Mouse (Mus musculus): ENCODE data around the gene Kcnk16. TPM values are rescaled to one million over a fixed set of nuclear protein-coding genes. Genes with fewer than 3 reads are reported as not detected.
"Not testable (repeated sequence)": the region's sequence is repeated elsewhere in the genome, so short reads cannot be mapped to it uniquely, and the experiment has no call there.

The Kcnk16 gene
- 0.72 and 0.77 TPM in 2 replicates for polyA plus RNA-seq (2015; fragmentation: Nextera tagmentation; extraction: Ambion mirVana)

DNA sequence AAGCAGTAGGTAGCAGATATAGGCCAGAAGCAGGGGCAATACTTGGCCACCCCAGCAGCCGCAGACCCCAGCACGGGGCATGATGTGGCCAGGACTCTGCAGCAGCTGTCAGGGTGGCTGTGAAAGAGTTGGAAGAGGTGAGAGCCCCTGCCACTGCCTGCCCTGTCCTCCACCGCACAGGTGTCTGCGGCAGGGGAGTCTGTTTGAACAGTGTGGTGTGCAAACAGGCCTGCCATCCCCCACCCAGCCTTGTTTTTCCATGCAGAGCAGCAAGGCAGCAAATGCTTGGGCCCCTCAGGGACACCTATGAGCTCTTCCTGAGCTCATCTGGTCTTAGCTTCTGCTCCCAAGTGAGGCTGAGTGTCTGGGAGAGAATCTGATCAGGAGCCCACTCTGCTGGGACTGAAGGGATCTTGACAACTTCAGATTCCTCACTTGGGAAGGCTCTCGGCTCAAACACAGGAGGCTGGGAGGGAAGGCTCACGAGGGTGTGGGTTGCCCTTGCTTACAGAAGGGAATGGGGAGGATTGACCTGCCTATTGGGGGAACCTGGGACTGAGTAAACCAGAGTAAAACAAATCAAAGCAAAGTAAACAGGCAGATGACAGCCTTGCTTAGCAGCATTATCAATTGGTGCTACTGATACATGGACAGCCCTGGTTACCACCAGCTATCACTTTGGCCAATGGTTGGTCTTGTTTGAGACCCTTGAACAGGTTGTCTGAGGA lies at the start of gene Kcnk16:
Gene Kcnk16 (minus strand): TSS at position 118 of the 728 bp plus-strand sequence.
- Histone ChIP-seq H3K36me3 (ENCODE audit: control insufficient read depth, insufficient read depth, low read length) (no peaks in the 10 kb centered on the region), H3K9me3 (ENCODE audit: control insufficient read depth, low read length) (peaks cover 2% of the 10 kb centered on the region; the same call in 1 of the 2 replicates), H3K4me1 (replicated peaks; ENCODE audit: control insufficient read depth, insufficient read depth, low read length) (no peaks in the 10 kb centered on the region), H3K9ac (ENCODE audit: low read length) (no peak within 1 kb of the TSS), H3K4me2 (ENCODE audit: low read depth, low read length) (no peak within 1 kb of the TSS), H3K27me3 (ENCODE audit: control insufficient read depth, insufficient read depth, low read depth, low read length) (no peaks in the 10 kb centered on the region), H3K27ac (ENCODE audit: low read length) (no peak within 1 kb of the TSS), H3K4me3 (ENCODE audit: low read length) (no peak within 1 kb of the TSS)
- peak; percentile 67; the same call in 1 of the 2 replicates for ATAC-seq (ENCODE audit: low read depth)
- 37% methylated on average over 6 of the region's 6 CpGs for WGBS

DNA sequence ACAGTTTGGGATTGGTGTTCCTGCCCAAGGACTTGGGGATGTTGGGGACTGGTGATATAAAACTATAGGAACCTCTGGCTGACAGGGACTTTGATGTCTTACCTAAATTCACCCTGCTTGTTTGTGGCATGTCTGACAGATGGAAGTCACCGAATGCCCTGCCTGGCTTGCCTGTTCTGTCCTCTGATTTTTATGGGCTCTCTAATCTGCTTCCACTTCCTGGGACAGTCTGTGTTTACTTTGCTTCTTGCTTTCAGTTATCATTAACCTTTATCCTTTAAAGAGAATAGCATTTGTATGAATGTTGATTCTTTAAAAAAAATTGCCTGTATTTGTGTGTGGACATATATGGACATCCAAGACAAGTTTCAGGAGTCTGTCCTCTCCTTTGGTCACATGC lies 46.1 kb upstream of the Kcnk16 start:
- no peaks in the 10 kb centered on the region for H3K27me3 ChIP-seq (ENCODE audit: control insufficient read depth, insufficient read depth, low read depth, low read length)
- WGBS: 41% methylated on average over 1 of the region's 1 CpGs
- H3K9me3 ChIP-seq (ENCODE audit: control insufficient read depth, low read length): no peaks in the 10 kb centered on the region
- no peak overlapping the region for H3K4me2 ChIP-seq (ENCODE audit: low read depth, low read length)
- ATAC-seq (ENCODE audit: low read depth): no peak
- H3K4me3 ChIP-seq (ENCODE audit: low read length): no peak overlapping the region
- H3K27ac ChIP-seq (ENCODE audit: low read length): no peak overlapping the region
- no peak overlapping the region for H3K9ac ChIP-seq (ENCODE audit: low read length)
- no peaks in the 10 kb centered on the region for H3K4me1 ChIP-seq (replicated peaks; ENCODE audit: control insufficient read depth, insufficient read depth, low read length)
- H3K36me3 ChIP-seq (ENCODE audit: control insufficient read depth, insufficient read depth, low read length): peaks cover 15% of the 10 kb centered on the region

DNA sequence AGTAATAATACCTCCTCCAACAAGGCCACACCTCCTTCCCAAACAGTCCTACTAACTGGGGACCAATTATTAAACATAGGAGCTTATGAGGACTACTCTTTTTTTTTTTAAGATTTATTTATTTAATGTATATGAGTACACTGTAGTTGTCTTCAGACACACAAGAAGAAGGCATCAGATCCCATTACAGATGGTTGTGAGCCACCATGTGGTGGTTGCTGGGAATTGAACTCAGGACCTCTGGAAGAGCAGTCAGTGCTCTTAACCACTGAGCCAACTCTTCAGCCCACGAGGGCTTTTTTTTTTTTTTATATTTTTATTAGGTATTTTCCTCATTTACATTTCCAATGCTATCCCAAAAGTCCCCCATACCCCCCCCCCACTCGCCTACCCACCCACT lies 36.1 kb upstream of the Kcnk16 start:
- not testable (repeated sequence) for ATAC-seq (ENCODE audit: low read depth); H3K27me3 ChIP-seq (ENCODE audit: control insufficient read depth, insufficient read depth, low read depth, low read length); H3K9me3 ChIP-seq (ENCODE audit: control insufficient read depth, low read length); H3K27ac ChIP-seq (ENCODE audit: low read length); H3K9ac ChIP-seq (ENCODE audit: low read length); H3K4me3 ChIP-seq (ENCODE audit: low read length); H3K36me3 ChIP-seq (ENCODE audit: control insufficient read depth, insufficient read depth, low read length); H3K4me2 ChIP-seq (ENCODE audit: low read depth, low read length); H3K4me1 ChIP-seq (replicated peaks; ENCODE audit: control insufficient read depth, insufficient read depth, low read length)
- WGBS: 63% methylated on average over 2 of the region's 2 CpGs

DNA sequence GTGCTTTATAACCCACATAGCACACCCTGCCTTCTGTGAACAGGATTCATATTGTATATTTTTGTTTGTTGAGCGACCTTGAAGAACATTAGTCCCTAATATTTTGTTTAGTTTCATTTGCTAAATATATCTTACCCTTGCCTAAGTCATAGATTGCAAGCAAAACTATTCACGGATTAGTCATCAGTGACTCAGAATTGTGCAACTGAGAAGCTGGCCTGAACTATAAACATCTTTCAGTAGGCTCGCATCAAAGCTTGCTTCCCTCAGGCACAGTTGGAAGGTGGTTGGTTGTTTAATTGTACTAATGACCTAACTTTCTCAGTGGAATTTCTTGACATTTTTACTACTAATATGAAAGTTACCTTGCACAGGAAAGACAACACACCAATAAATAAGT lies 29.1 kb upstream of the Kcnk16 start:
- H3K9me3 ChIP-seq (ENCODE audit: control insufficient read depth, low read length): no peaks in the 10 kb centered on the region
- no peaks in the 10 kb centered on the region for H3K27me3 ChIP-seq (ENCODE audit: control insufficient read depth, insufficient read depth, low read depth, low read length)
- no peak overlapping the region for H3K4me2 ChIP-seq (ENCODE audit: low read depth, low read length)
- H3K9ac ChIP-seq (ENCODE audit: low read length): no peak overlapping the region
- no peak overlapping the region for H3K4me3 ChIP-seq (ENCODE audit: low read length)
- H3K36me3 ChIP-seq (ENCODE audit: control insufficient read depth, insufficient read depth, low read length): no peaks in the 10 kb centered on the region
- peaks cover 5% of the 10 kb centered on the region for H3K4me1 ChIP-seq (replicated peaks; ENCODE audit: control insufficient read depth, insufficient read depth, low read length)
- 56% methylated on average over 3 of the region's 3 CpGs for WGBS
- no peak for ATAC-seq (ENCODE audit: low read depth)
- no peak overlapping the region for H3K27ac ChIP-seq (ENCODE audit: low read length)

DNA sequence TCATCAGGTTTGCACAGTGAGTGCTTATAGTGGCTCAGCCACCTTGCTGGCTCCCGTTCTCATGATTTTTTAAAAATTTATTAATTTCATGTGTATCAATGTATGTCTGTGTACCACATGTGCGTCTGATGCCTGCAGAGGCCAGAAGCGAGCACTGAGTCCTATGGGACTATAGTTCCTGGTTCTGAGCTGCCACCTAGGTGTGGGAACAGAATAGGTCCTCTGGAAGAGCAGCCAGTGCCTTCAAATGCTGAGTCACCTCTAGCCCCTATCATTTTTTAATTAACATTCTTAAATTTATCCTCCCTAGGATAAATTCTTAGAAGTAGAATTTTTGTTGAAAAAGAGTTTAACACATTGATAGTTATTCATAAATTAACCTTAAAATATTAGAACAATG lies 28.6 kb upstream of the Kcnk16 start:
- H3K9ac ChIP-seq (ENCODE audit: low read length): no peak overlapping the region
- no peaks in the 10 kb centered on the region for H3K9me3 ChIP-seq (ENCODE audit: control insufficient read depth, low read length)
- no peak for ATAC-seq (ENCODE audit: low read depth)
- no peak overlapping the region for H3K27ac ChIP-seq (ENCODE audit: low read length)
- H3K36me3 ChIP-seq (ENCODE audit: control insufficient read depth, insufficient read depth, low read length): no peaks in the 10 kb centered on the region
- H3K4me3 ChIP-seq (ENCODE audit: low read length): no peak overlapping the region
- H3K4me2 ChIP-seq (ENCODE audit: low read depth, low read length): no peak overlapping the region
- H3K27me3 ChIP-seq (ENCODE audit: control insufficient read depth, insufficient read depth, low read depth, low read length): no peaks in the 10 kb centered on the region
- 73% methylated on average over 3 of the region's 3 CpGs for WGBS
- H3K4me1 ChIP-seq (replicated peaks; ENCODE audit: control insufficient read depth, insufficient read depth, low read length): peaks cover 5% of the 10 kb centered on the region

DNA sequence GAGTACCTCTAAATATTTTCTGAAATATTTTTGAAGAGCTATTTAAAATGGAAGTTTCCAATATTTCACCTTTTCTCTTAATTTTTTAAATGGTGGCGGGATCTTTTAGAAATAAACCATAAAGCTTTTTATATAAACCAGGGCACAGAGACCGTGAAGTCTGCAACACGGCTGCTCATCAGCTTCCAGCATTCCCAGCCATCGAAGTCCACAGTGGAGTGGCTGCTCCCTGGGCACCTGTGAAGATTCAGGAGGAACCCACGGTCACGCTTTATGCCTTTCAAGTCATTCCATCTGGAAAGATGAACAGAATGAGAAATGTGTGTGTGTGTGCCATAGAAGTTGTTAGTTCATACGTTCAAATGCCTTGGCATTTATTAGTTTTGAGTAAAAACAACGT lies 25.9 kb upstream of the Kcnk16 start:
- peak; percentile 40; the same call in 1 of the 2 replicates for ATAC-seq (ENCODE audit: low read depth)

DNA sequence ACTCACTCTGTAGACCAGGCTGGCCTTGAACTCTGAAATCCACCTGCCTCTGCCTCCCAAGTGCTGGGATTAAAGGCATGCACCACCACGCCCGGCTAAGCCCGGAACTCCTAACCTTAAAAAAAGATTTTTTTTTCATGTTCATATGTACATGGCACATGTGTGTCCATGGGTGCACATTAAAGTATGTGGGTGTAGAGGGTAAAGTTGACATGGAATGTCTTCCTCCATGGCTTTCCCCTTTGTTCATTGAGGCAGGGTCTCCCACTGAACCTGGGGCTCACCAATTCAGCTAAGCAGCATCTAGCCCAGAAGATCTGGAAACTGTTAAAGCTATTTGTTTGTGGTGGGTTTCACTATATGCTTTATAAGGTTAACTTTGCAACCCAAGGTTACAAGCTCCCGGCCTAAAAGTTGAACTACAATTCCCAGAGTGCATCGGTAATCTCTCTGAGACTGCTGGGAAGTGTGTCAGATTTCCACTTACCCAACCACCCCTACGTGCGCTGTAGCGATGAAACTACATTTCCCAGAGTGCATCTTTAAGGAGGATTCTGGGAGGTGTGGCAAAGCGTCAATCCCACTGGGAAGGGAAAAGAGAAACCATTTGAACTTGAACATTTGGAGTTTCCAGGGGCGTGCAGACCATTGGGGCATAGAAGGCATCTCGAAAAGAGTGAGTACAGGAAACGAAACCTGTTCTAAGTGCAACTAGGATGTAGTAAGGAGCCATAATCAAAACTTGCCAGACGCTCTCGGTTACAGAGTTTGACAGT lies 25.3 kb upstream of the Kcnk16 start, which contains the start of gene Nudt13:
Gene Nudt13 (plus strand): TSS at position 581 of the 776 bp plus-strand sequence.
- Histone ChIP-seq H3K36me3 (ENCODE audit: control insufficient read depth, insufficient read depth, low read length) (no peaks in the 10 kb centered on the region), H3K4me3 (ENCODE audit: low read length) (peak within 1 kb of the TSS; percentile 64), H3K27me3 (ENCODE audit: control insufficient read depth, insufficient read depth, low read depth, low read length) (no peaks in the 10 kb centered on the region), H3K27ac (ENCODE audit: low read length) (no peak within 1 kb of the TSS), H3K9ac (ENCODE audit: low read length) (peak within 1 kb of the TSS; percentile 66), H3K4me2 (ENCODE audit: low read depth, low read length) (peak within 1 kb of the TSS; percentile 61), H3K9me3 (ENCODE audit: control insufficient read depth, low read length) (no peaks in the 10 kb centered on the region), H3K4me1 (replicated peaks; ENCODE audit: control insufficient read depth, insufficient read depth, low read length) (peaks cover 5% of the 10 kb centered on the region)
- 22% methylated on average over 14 of the region's 14 CpGs for WGBS
- peak; percentile 99 for ATAC-seq (ENCODE audit: low read depth)

More for the DNA sequence above, 25.9 kb upstream of the Kcnk16 start:
- H3K36me3 ChIP-seq (ENCODE audit: control insufficient read depth, insufficient read depth, low read length): no peaks in the 10 kb centered on the region
- no peaks in the 10 kb centered on the region for H3K9me3 ChIP-seq (ENCODE audit: control insufficient read depth, low read length)
- 33% methylated on average over 8 of the region's 8 CpGs for WGBS
- peak overlapping the region; percentile 64 for H3K4me3 ChIP-seq (ENCODE audit: low read length)
- H3K9ac ChIP-seq (ENCODE audit: low read length): peak overlapping the region; percentile 66
- no peaks in the 10 kb centered on the region for H3K27me3 ChIP-seq (ENCODE audit: control insufficient read depth, insufficient read depth, low read depth, low read length)
- peak overlapping the region; percentile 61 for H3K4me2 ChIP-seq (ENCODE audit: low read depth, low read length)
- peaks cover 5% of the 10 kb centered on the region for H3K4me1 ChIP-seq (replicated peaks; ENCODE audit: control insufficient read depth, insufficient read depth, low read length)
- H3K27ac ChIP-seq (ENCODE audit: low read length): no peak overlapping the region

DNA sequence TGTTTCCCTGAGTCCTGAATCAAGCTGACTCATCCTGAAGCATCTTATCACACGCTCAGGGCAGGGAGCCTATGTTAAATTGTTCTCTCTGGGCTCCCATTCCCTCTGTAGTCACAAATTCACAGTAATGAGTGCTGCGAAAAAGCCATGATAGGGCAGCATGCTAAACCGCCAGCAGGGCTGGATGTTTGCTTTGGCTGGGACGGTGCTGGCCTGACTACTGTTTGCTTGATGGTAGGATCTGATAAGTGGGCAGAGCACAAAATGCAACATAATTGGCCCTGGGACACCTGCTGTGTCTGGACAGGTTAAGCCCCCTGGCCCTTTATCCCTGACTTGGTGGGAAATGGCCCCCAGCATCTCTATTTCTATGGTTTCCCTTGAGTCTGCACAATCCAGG lies 22.4 kb upstream of the Kcnk16 start:
- no peaks in the 10 kb centered on the region for H3K36me3 ChIP-seq (ENCODE audit: control insufficient read depth, insufficient read depth, low read length)
- ATAC-seq (ENCODE audit: low read depth): no peak
- WGBS: 58% methylated on average over 4 of the region's 4 CpGs
- H3K9me3 ChIP-seq (ENCODE audit: control insufficient read depth, low read length): no peaks in the 10 kb centered on the region
- no peaks in the 10 kb centered on the region for H3K27me3 ChIP-seq (ENCODE audit: control insufficient read depth, insufficient read depth, low read depth, low read length)
- no peak overlapping the region for H3K27ac ChIP-seq (ENCODE audit: low read length)
- H3K4me2 ChIP-seq (ENCODE audit: low read depth, low read length): no peak overlapping the region
- peaks cover 5% of the 10 kb centered on the region for H3K4me1 ChIP-seq (replicated peaks; ENCODE audit: control insufficient read depth, insufficient read depth, low read length)
- no peak overlapping the region for H3K9ac ChIP-seq (ENCODE audit: low read length)
- no peak overlapping the region for H3K4me3 ChIP-seq (ENCODE audit: low read length)

DNA sequence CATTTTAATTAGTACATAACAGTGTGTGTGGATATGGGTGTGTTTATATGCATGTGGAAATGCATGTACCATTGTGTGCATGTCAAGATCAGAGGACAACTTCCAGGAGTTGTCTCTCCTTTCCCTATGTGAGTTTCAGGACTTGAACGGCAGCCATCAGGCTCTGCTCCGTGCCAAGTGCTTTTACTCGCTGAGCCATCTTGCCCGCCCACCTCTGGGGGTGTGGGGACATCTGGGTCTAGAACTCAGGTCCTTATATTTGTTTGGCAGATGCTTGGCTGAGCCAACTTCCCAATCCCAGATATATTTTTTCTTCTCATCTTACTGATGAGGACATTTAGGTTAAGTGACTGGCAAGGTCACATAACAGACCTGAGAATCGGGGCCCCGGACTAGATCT lies 578 bp downstream of the Kcnk16 start:
- ATAC-seq (ENCODE audit: low read depth): no peak
- Histone ChIP-seq H3K36me3 (ENCODE audit: control insufficient read depth, insufficient read depth, low read length) (no peaks in the 10 kb centered on the region), H3K9me3 (ENCODE audit: control insufficient read depth, low read length) (no peaks in the 10 kb centered on the region), H3K4me3 (ENCODE audit: low read length) (no peak overlapping the region), H3K4me1 (replicated peaks; ENCODE audit: control insufficient read depth, insufficient read depth, low read length) (no peaks in the 10 kb centered on the region), H3K9ac (ENCODE audit: low read length) (no peak overlapping the region), H3K4me2 (ENCODE audit: low read depth, low read length) (no peak overlapping the region), H3K27me3 (ENCODE audit: control insufficient read depth, insufficient read depth, low read depth, low read length) (no peaks in the 10 kb centered on the region), H3K27ac (ENCODE audit: low read length) (no peak overlapping the region)
- 35% methylated on average over 6 of the region's 6 CpGs for WGBS
